ENCODE assay signal across 24 mouse cellular contexts in the genomic region with DNA sequence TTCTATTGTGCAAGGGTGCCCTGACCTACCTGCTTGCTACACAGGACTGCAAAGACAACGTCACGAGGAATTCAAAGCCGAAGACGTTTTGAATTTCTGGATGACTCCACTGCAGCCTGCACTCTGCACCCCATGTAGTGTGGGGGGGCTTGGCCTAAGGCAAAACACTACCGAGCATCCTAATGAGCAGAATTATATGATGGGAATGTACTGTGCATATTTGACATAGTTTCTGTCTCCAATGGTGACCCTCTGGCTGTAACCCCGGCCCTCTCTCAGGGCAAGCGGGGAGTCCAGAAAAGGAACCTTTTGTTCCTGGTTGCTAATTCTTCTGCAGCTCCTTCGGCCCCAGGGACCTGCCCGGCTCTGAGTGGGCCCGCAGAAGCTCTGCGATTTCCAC. TPM values are rescaled to one million over a fixed set of nuclear protein-coding genes. Genes with fewer than 3 reads are reported as not detected.
DNase-seq lines count a peak whose midpoint lies in the region; ATAC-seq lines count a peak whose summit lies in the region.
"Had no signal": no experiment of that assay in that cellular context is flagged by ENCODE, and none has a peak within 500 bp of the region (broad histone marks: within the 10 kb centered on the region; RNA-seq: fewer than 3 reads in every experiment).

No protein-coding gene starts in this region.

- no peaks in the 10 kb centered on the region for H3K27me3 ChIP-seq in forebrain, embryonic 10.5 days (ENCODE audit: poor library complexity, severe bottlenecking)
- H3K27me3 ChIP-seq in forebrain, embryonic 14.5 days (replicated peaks; ENCODE audit: control insufficient read depth, insufficient read depth, low read length), result no peaks in the 10 kb centered on the region
- H3K27me3 ChIP-seq in kidney, embryonic 14.5 days (ENCODE audit: control insufficient read depth, insufficient read depth, low read length), result no peaks in the 10 kb centered on the region
- H3K27me3 ChIP-seq in hindbrain, embryonic 16.5 days (replicated peaks; ENCODE audit: control insufficient read depth, insufficient read depth, low read length), result no peaks in the 10 kb centered on the region
- no peaks in the 10 kb centered on the region for H3K27me3 ChIP-seq in midbrain, embryonic 14.5 days (ENCODE audit: control insufficient read depth, insufficient read depth, low read length)
- H3K27me3 ChIP-seq: heart, embryonic 13.5 days; midbrain, embryonic 12.5 days had no signal

- no peak overlapping the region for H3K4me3 ChIP-seq in forebrain, embryonic 10.5 days
- H3K4me3 ChIP-seq in forebrain, embryonic 14.5 days (ENCODE audit: low read depth, low read length), result no peak overlapping the region
- no peak overlapping the region for H3K4me3 ChIP-seq in kidney, embryonic 14.5 days (ENCODE audit: low read length)
- H3K4me3 ChIP-seq in hindbrain, embryonic 16.5 days (ENCODE audit: low read length), result no peak overlapping the region
- H3K4me3 ChIP-seq in midbrain, embryonic 14.5 days (replicated peaks; ENCODE audit: low read depth, low read length), result no peak overlapping the region
- H3K4me3 ChIP-seq: heart, embryonic 13.5 days; left cerebral cortex, adult 2 months; limb, embryonic 10.5 days; midbrain, embryonic 12.5 days had no signal

- H3K27ac ChIP-seq in forebrain, embryonic 10.5 days, result peak overlapping the region; percentile 74
- no peak overlapping the region for H3K27ac ChIP-seq in forebrain, embryonic 14.5 days (ENCODE audit: low read depth, low read length)
- H3K27ac ChIP-seq in kidney, embryonic 14.5 days (ENCODE audit: low read depth, low read length), result no peak overlapping the region
- H3K27ac ChIP-seq in hindbrain, embryonic 16.5 days (ENCODE audit: low read depth, low read length), result no peak overlapping the region
- H3K27ac ChIP-seq in midbrain, embryonic 14.5 days (replicated peaks; ENCODE audit: low read depth, low read length), result no peak overlapping the region
- H3K27ac ChIP-seq: heart, embryonic 13.5 days; left cerebral cortex, adult 2 months; limb, embryonic 10.5 days; midbrain, embryonic 12.5 days had no signal

- no peak for ATAC-seq in forebrain, embryonic 14.5 days
- no peak for ATAC-seq in kidney, embryonic 14.5 days (ENCODE audit: low FRiP score, low TSS enrichment)
- ATAC-seq in hindbrain, embryonic 16.5 days, result no peak
- ATAC-seq in midbrain, embryonic 14.5 days (ENCODE audit: low FRiP score, low TSS enrichment), result peak; percentile 46; the same call in 1 of the 2 replicates
- ATAC-seq: CD4-positive, CD25-positive, alpha-beta regulatory T cell, adult 4 months; intestine, postnatal 0 days had no signal

- no peak overlapping the region for H3K9ac ChIP-seq in forebrain, embryonic 14.5 days (ENCODE audit: low read length)
- H3K9ac ChIP-seq in kidney, embryonic 14.5 days (ENCODE audit: low read depth, low read length), result no peak overlapping the region
- peak overlapping the region; percentile 11; the same call in 1 of the 2 replicates for H3K9ac ChIP-seq in hindbrain, embryonic 16.5 days (ENCODE audit: low read depth, low read length)
- H3K9ac ChIP-seq in midbrain, embryonic 14.5 days (replicated peaks; ENCODE audit: low read length), result 0 out of 2 replicates have a peak overlapping the region, but pooled peaks have one; percentile 6
- H3K9ac ChIP-seq: heart, embryonic 13.5 days; midbrain, embryonic 12.5 days had no signal

- peaks cover 6% of the 10 kb centered on the region for H3K36me3 ChIP-seq in forebrain, embryonic 10.5 days (replicated peaks)
- H3K36me3 ChIP-seq in forebrain, embryonic 14.5 days (ENCODE audit: control insufficient read depth, insufficient read depth, low read length), result no peaks in the 10 kb centered on the region
- no peaks in the 10 kb centered on the region for H3K36me3 ChIP-seq in kidney, embryonic 14.5 days (ENCODE audit: control insufficient read depth, insufficient read depth, low read length)
- no peaks in the 10 kb centered on the region for H3K36me3 ChIP-seq in hindbrain, embryonic 16.5 days (ENCODE audit: control insufficient read depth, insufficient read depth, low read length)
- H3K36me3 ChIP-seq in midbrain, embryonic 14.5 days (ENCODE audit: control insufficient read depth, insufficient read depth, low read length), result no peaks in the 10 kb centered on the region
- H3K36me3 ChIP-seq: G1E; midbrain, embryonic 12.5 days had no signal

- H3K4me2 ChIP-seq in forebrain, embryonic 14.5 days (ENCODE audit: low read length), result no peak overlapping the region
- no peak overlapping the region for H3K4me2 ChIP-seq in kidney, embryonic 14.5 days (replicated peaks; ENCODE audit: low read depth, low read length)
- H3K4me2 ChIP-seq in hindbrain, embryonic 16.5 days (ENCODE audit: low read length), result no peak overlapping the region
- no peak overlapping the region for H3K4me2 ChIP-seq in midbrain, embryonic 14.5 days (ENCODE audit: low read length)
- H3K4me2 ChIP-seq: heart, embryonic 13.5 days; liver, embryonic 11.5 days; midbrain, embryonic 12.5 days had no signal

- H3K9me3 ChIP-seq in forebrain, embryonic 10.5 days, result no peaks in the 10 kb centered on the region
- H3K9me3 ChIP-seq in forebrain, embryonic 14.5 days (replicated peaks; ENCODE audit: control insufficient read depth, low read length), result no peaks in the 10 kb centered on the region
- H3K9me3 ChIP-seq in kidney, embryonic 14.5 days (ENCODE audit: control insufficient read depth, low read length), result no peaks in the 10 kb centered on the region
- H3K9me3 ChIP-seq in hindbrain, embryonic 16.5 days (ENCODE audit: control insufficient read depth, low read length), result no peaks in the 10 kb centered on the region
- H3K9me3 ChIP-seq in midbrain, embryonic 14.5 days (ENCODE audit: control insufficient read depth, low read length), result no peaks in the 10 kb centered on the region
- H3K9me3 ChIP-seq: heart, embryonic 13.5 days; limb, embryonic 10.5 days; midbrain, embryonic 12.5 days had no signal

- no peak for DNase-seq in forebrain, embryonic 10.5 days (ENCODE audit: extremely low spot score, low spot score)
- no peak for DNase-seq in forebrain, embryonic 14.5 days (ENCODE audit: low spot score)
- DNase-seq in kidney, adult 9 months, result peak; percentile 6
- DNase-seq in midbrain, embryonic 14.5 days, result peak; percentile 38
- DNase-seq in embryo, embryonic 10 days (ENCODE audit: low spot score), result no peak
- no peak for DNase-seq in right cerebral cortex, postnatal 10 days (ENCODE audit: low spot score in 2 of 2)
- DNase-seq: cerebellum, adult 11 months; cerebellum, postnatal 14 days; heart, adult 11 months; heart, postnatal 36 days; lung, adult 2 months; lung, postnatal 4 days; thymus, postnatal 36 days had no signal

- H3K4me1 ChIP-seq in forebrain, embryonic 10.5 days, result peaks cover 27% of the 10 kb centered on the region
- no peaks in the 10 kb centered on the region for H3K4me1 ChIP-seq in forebrain, embryonic 14.5 days (ENCODE audit: control insufficient read depth, insufficient read depth, low read length)
- peaks cover 27% of the 10 kb centered on the region for H3K4me1 ChIP-seq in kidney, embryonic 14.5 days (ENCODE audit: control insufficient read depth, insufficient read depth, low read length)
- peaks cover 9% of the 10 kb centered on the region for H3K4me1 ChIP-seq in hindbrain, embryonic 16.5 days (ENCODE audit: control insufficient read depth, insufficient read depth, low read depth, low read length)
- peaks cover 12% of the 10 kb centered on the region; the same call in 1 of the 2 replicates for H3K4me1 ChIP-seq in midbrain, embryonic 14.5 days (ENCODE audit: control insufficient read depth, insufficient read depth, low read length)
- H3K4me1 ChIP-seq: limb, embryonic 10.5 days had no signal

- 36% methylated on average over 11 of the region's 11 CpGs for WGBS in forebrain, embryonic 10.5 days
- WGBS in forebrain, embryonic 14.5 days, result 21% methylated on average over 11 of the region's 11 CpGs
- WGBS in kidney, embryonic 14.5 days, result 55% methylated on average over 11 of the region's 11 CpGs
- 21% methylated on average over 11 of the region's 11 CpGs for WGBS in hindbrain, embryonic 16.5 days
- 17% methylated on average over 11 of the region's 11 CpGs for WGBS in midbrain, embryonic 14.5 days

RNA-seq across cellular contexts. Expression of gene L1td1, which starts 29.6 kb away (rescaled TPM):
- polyA plus RNA-seq in forebrain, embryonic 10.5 days (2016; fragmentation: Nextera tagmentation; extraction: Ambion mirVana), result 0.16 and 0.33 TPM in 2 replicates
- 0.14 TPM in 1 of 2 replicates, not detected in the other for polyA plus RNA-seq in forebrain, embryonic 14.5 days (2014; fragmentation: Nextera tagmentation; extraction: Ambion mirVana)
- polyA plus RNA-seq in kidney, embryonic 14.5 days (2014; fragmentation: Nextera tagmentation; extraction: Ambion mirVana), result 0.64 and 0.79 TPM in 2 replicates
- 0.17 TPM in 1 of 2 replicates, not detected in the other for polyA plus RNA-seq in hindbrain, embryonic 16.5 days (2015; fragmentation: Nextera tagmentation; extraction: Ambion mirVana)
- 0.07 TPM in 1 of 2 replicates, not detected in the other for polyA plus RNA-seq in midbrain, embryonic 14.5 days (2014; fragmentation: Nextera tagmentation; extraction: Ambion mirVana)
- polyA plus RNA-seq: G1E; intestine, postnatal 0 days; neural tube, embryonic 11.5 days had no signal

Comparison
In these comparisons a context has a peak if more than half of its experiments do, and no peak if none do; other contexts are left out.
1. DNase-seq: peak in kidney, adult 9 months (single experiment) and midbrain, embryonic 14.5 days (single experiment); none in forebrain, embryonic 10.5 days (single experiment), forebrain, embryonic 14.5 days (single experiment), embryo, embryonic 10 days (single experiment) and right cerebral cortex, postnatal 10 days (0 of 2).
2. H3K9ac ChIP-seq: peak in hindbrain, embryonic 16.5 days (single experiment) and midbrain, embryonic 14.5 days (single experiment); none in forebrain, embryonic 14.5 days (single experiment) and kidney, embryonic 14.5 days (single experiment).